Mouse (Mus musculus): ENCODE data around the gene Csrp3. TPM values are rescaled to one million over a fixed set of nuclear protein-coding genes. Genes with fewer than 3 reads are reported as not detected.

The Csrp3 gene
- polyA plus RNA-seq, 2 experiments: 0.07 to 0.30 TPM

GRCm38 (mm10) chr7:48834989-48835626 lies 12.7 kb downstream of the Csrp3 start:
- peaks cover 0 to 2% of the 10 kb centered on the region in 2 experiments; a peak in 1 of 4 replicates for H3K4me1 ChIP-seq (replicated peaks; ENCODE audit: control insufficient read depth in 2 of 2, insufficient read depth in 2 of 2, low read length in 1 of 2)
- H3K27me3 ChIP-seq (ENCODE audit: control insufficient read depth, insufficient read depth, low read length): no peaks in the 10 kb centered on the region
- no peak for TF ChIP-seq CTCF (IDR thresholded peaks at IDR 0.05; ENCODE audit: low read depth)
- H3K36me3 ChIP-seq (replicated peaks; ENCODE audit: control insufficient read depth, insufficient read depth, low read depth): no peaks in the 10 kb centered on the region
- H3K9me3 ChIP-seq (ENCODE audit: control insufficient read depth, low read length): no peaks in the 10 kb centered on the region
- DNase-seq (ENCODE audit: low read depth in 3 of 3, low spot score in 3 of 3) (no peak), ATAC-seq (ENCODE audit: insufficient read depth) (no peak)
- WGBS (ENCODE audit: insufficient replicate concordance): 72% methylated on average over 12 of the region's 12 CpGs
- no peak overlapping the region for H3K9ac ChIP-seq (replicated peaks)
- no peak overlapping the region for H3K4me2 ChIP-seq (ENCODE audit: low read depth)
- no peak overlapping the region for H3K4me3 ChIP-seq (ENCODE audit: insufficient read depth in 1 of 2, low read depth in 2 of 2, low read length in 2 of 2)
- H3K27ac ChIP-seq: no peak overlapping the region

DNA sequence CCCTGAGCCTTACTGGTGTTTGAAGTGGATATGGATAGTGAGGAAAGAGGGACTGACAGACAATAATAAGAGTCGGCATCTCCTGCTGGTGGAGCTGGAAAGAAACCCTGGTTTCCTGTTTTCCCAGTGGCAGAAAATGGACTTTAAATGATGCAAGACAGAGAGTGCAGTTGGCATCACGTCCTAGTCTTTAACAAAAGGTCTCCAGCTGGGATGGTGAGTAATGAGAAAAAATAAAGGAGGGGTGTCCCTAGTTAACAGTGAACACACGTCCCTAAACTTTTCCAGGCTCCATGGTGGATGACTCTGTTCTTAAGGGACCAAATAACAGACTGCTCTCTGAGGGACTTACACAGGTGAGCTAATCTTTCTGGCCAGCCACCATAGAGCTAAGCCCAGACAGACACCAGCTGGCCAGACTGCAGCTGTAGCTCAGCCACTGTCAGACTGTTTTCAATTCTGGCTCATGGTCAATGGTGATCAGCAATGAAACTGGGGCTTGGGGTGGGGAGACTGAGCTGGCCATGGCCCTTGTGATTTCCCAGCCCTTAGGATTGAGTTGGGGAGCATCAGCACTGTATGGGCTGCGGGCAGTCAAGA lies 13.4 kb downstream of the Csrp3 start:
- Histone ChIP-seq H3K4me2 (ENCODE audit: low read depth) (no peak overlapping the region), H3K9me3 (ENCODE audit: control insufficient read depth, low read length) (no peaks in the 10 kb centered on the region), H3K4me1 (replicated peaks; ENCODE audit: control insufficient read depth in 2 of 2, insufficient read depth in 2 of 2, low read length in 1 of 2) (peaks cover 0 to 2% of the 10 kb centered on the region in 2 experiments; a peak in 1 of 4 replicates), H3K4me3 (ENCODE audit: insufficient read depth in 1 of 2, low read depth in 2 of 2, low read length in 2 of 2) (no peak overlapping the region), H3K9ac (replicated peaks) (no peak overlapping the region), H3K27me3 (ENCODE audit: control insufficient read depth, insufficient read depth, low read length) (no peaks in the 10 kb centered on the region), H3K36me3 (replicated peaks; ENCODE audit: control insufficient read depth, insufficient read depth, low read depth) (no peaks in the 10 kb centered on the region), H3K27ac (no peak overlapping the region)
- DNase-seq (ENCODE audit: low read depth in 3 of 3, low spot score in 3 of 3) (no peak), ATAC-seq (ENCODE audit: insufficient read depth) (no peak)
- no peak for TF ChIP-seq EP300 (IDR thresholded peaks at IDR 0.05; ENCODE audit: low read depth)
- TF ChIP-seq CTCF (IDR thresholded peaks at IDR 0.05; ENCODE audit: low read depth): no peak
- 45% methylated on average over 4 of the region's 4 CpGs for WGBS (ENCODE audit: insufficient replicate concordance)

DNA sequence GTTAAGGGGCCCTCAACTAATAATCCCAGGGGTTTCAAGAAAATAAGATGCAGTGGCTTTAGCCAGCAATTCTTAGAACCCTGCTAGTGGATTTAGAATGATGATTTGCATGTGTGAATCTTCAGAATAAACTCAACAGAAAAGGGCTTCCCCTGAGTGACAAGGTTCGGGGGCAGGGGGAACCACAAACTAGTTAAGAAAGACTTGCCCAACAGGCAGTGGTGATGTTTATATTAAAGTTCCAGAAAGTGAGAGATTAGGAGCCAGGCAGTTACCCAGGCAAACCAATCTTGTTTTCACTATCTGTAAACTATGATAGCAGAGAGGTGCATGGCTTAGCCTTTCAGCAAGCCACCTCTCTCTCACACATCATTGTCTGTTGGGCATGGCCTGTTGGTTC lies 15.1 kb downstream of the Csrp3 start:
- Histone ChIP-seq H3K36me3 (replicated peaks; ENCODE audit: control insufficient read depth, insufficient read depth, low read depth) (no peaks in the 10 kb centered on the region; the same call in 1 of the 2 replicates), H3K4me3 (ENCODE audit: insufficient read depth in 1 of 2, low read depth in 2 of 2, low read length in 2 of 2) (no peak overlapping the region), H3K27ac (no peak overlapping the region), H3K4me2 (ENCODE audit: low read depth) (no peak overlapping the region), H3K27me3 (ENCODE audit: control insufficient read depth, insufficient read depth, low read length) (no peaks in the 10 kb centered on the region), H3K4me1 (replicated peaks; ENCODE audit: control insufficient read depth in 2 of 2, insufficient read depth in 2 of 2, low read length in 1 of 2) (peaks cover 0 to 2% of the 10 kb centered on the region in 2 experiments; a peak in 1 of 4 replicates), H3K9ac (replicated peaks) (no peak overlapping the region), H3K9me3 (ENCODE audit: control insufficient read depth, low read length) (no peaks in the 10 kb centered on the region)
- 32% methylated on average over 1 of the region's 1 CpGs for WGBS (ENCODE audit: insufficient replicate concordance)
- DNase-seq (ENCODE audit: low read depth in 3 of 3, low spot score in 3 of 3) (no peak), ATAC-seq (ENCODE audit: insufficient read depth) (no peak)
- TF ChIP-seq CTCF (IDR thresholded peaks at IDR 0.05; ENCODE audit: low read depth) (no peak), EP300 (IDR thresholded peaks at IDR 0.05; ENCODE audit: low read depth) (no peak)

DNA sequence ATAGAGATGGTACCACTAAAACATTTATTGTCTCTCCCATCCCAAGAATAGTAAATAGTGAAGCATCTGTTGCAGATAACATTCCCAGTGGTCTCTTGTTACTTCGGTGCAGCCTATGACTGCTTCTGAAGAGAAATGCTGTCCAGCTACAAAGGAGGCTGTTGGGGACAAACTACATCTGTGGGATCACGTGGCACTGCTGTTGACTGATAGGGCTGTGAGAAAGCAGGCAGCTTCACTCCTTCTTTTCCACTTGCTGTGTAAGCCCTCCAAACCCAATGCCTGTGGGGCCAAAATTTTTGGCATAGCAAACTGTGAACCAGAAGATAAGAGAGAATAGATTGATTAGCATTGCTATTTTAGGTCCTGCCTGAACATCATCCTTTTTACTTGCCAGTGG lies 17.4 kb downstream of the Csrp3 start:
- H3K9me3 ChIP-seq (ENCODE audit: control insufficient read depth, low read length): no peaks in the 10 kb centered on the region
- no peak overlapping the region for H3K4me3 ChIP-seq (ENCODE audit: insufficient read depth in 1 of 2, low read depth in 2 of 2, low read length in 2 of 2)
- H3K9ac ChIP-seq (replicated peaks): no peak overlapping the region
- 15% methylated on average over 2 of the region's 2 CpGs for WGBS (ENCODE audit: insufficient replicate concordance)
- no peaks in the 10 kb centered on the region; the same call in none of the 2 replicates for H3K36me3 ChIP-seq (replicated peaks; ENCODE audit: control insufficient read depth, insufficient read depth, low read depth)
- H3K27ac ChIP-seq: no peak overlapping the region
- H3K4me2 ChIP-seq (ENCODE audit: low read depth): no peak overlapping the region
- ATAC-seq (ENCODE audit: insufficient read depth): no peak
- no peaks in the 10 kb centered on the region for H3K27me3 ChIP-seq (ENCODE audit: control insufficient read depth, insufficient read depth, low read length)
- TF ChIP-seq EP300 (IDR thresholded peaks at IDR 0.05; ENCODE audit: low read depth): no peak
- TF ChIP-seq CTCF (IDR thresholded peaks at IDR 0.05; ENCODE audit: low read depth): no peak
- no peak for DNase-seq (ENCODE audit: low read depth in 3 of 3, low spot score in 3 of 3)
- H3K4me1 ChIP-seq (replicated peaks; ENCODE audit: control insufficient read depth in 2 of 2, insufficient read depth in 2 of 2, low read length in 1 of 2): peaks cover 0 to 2% of the 10 kb centered on the region in 2 experiments; a peak in 1 of 4 replicates

- H3K4me2 ChIP-seq (ENCODE audit: low read depth): no peak overlapping the region
- H3K36me3 ChIP-seq (replicated peaks; ENCODE audit: control insufficient read depth, insufficient read depth, low read depth): peaks cover 7% of the 10 kb centered on the region
- no peak for TF ChIP-seq CTCF (IDR thresholded peaks at IDR 0.05; ENCODE audit: low read depth)
- no peak for TF ChIP-seq EP300 (IDR thresholded peaks at IDR 0.05; ENCODE audit: low read depth)
- no peak overlapping the region for H3K4me3 ChIP-seq (ENCODE audit: insufficient read depth in 1 of 2, low read depth in 2 of 2, low read length in 2 of 2)
- H3K27me3 ChIP-seq (ENCODE audit: control insufficient read depth, insufficient read depth, low read length): no peaks in the 10 kb centered on the region
- ATAC-seq (ENCODE audit: insufficient read depth): no peak
- DNase-seq (ENCODE audit: low read depth in 3 of 3, low spot score in 3 of 3): no peak
- H3K9me3 ChIP-seq (ENCODE audit: control insufficient read depth, low read length): no peaks in the 10 kb centered on the region
- peaks cover 0 to 2% of the 10 kb centered on the region in 2 experiments; a peak in 1 of 4 replicates for H3K4me1 ChIP-seq (replicated peaks; ENCODE audit: control insufficient read depth in 2 of 2, insufficient read depth in 2 of 2, low read length in 1 of 2)
- no peak overlapping the region for H3K9ac ChIP-seq (replicated peaks)
- WGBS (ENCODE audit: insufficient replicate concordance): 45% methylated on average over 5 of the region's 5 CpGs
- H3K27ac ChIP-seq: no peak overlapping the region
Observed at GRCm38 (mm10) chr7:48829177-48829910, 18.5 kb downstream of the Csrp3 start.

Data from liver, embryonic 14.5 days (tissue).